Comparison of ENCODE assay signal across 8 mouse cellular contexts in the genomic region with DNA sequence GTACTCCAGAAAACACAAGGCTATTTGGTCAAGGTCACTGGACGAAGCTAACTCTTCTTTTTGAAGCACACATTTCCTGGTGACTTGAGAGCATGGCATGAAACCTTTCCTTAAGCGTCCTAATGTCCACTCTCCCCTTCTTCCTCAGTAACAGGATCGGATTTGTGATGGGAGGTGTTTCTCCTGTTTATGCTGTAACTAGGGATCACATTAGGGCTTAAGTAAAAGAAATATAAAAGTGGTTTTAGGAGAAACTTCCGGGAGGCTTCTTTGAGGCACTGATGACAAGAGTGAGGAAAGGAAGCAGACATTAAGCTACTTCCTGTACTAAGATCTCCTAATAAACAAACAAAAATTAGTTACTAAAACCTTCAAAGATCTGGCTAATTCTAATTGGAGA. TPM values are rescaled to one million over a fixed set of nuclear protein-coding genes. Genes with fewer than 3 reads are reported as not detected.
DNase-seq lines count a peak whose midpoint lies in the region; ATAC-seq and TF ChIP-seq lines count a peak whose summit lies in the region.

No protein-coding gene starts in this region.

- H3K27me3 ChIP-seq in thymus, adult 2 months (ENCODE audit: control insufficient read depth, insufficient read depth, low read length), result no peaks in the 10 kb centered on the region
- H3K27me3 ChIP-seq in forebrain, embryonic 11.5 days (ENCODE audit: control insufficient read depth, insufficient read depth, low read length), result no peaks in the 10 kb centered on the region
- 0 out of 2 replicates have a peak, but pooled peaks cover 3% of the 10 kb centered on the region for H3K27me3 ChIP-seq in intestine, embryonic 16.5 days (replicated peaks; ENCODE audit: control insufficient read depth, insufficient read depth, low read length)
- H3K27me3 ChIP-seq in neural tube, embryonic 14.5 days (ENCODE audit: control insufficient read depth, insufficient read depth, low read length), result no peaks in the 10 kb centered on the region

- H3K36me3 ChIP-seq in thymus, adult 2 months (ENCODE audit: control insufficient read depth, insufficient read depth, low read length), result no peaks in the 10 kb centered on the region
- H3K36me3 ChIP-seq in forebrain, embryonic 11.5 days (ENCODE audit: control insufficient read depth, insufficient read depth, low read length), result no peaks in the 10 kb centered on the region
- no peaks in the 10 kb centered on the region for H3K36me3 ChIP-seq in intestine, embryonic 16.5 days (ENCODE audit: control insufficient read depth, insufficient read depth, low read length)
- no peaks in the 10 kb centered on the region for H3K36me3 ChIP-seq in neural tube, embryonic 14.5 days (ENCODE audit: control insufficient read depth, insufficient read depth, low read length)

- no peaks in the 10 kb centered on the region for H3K9me3 ChIP-seq in forebrain, embryonic 11.5 days (ENCODE audit: control insufficient read depth, low read length)
- no peaks in the 10 kb centered on the region for H3K9me3 ChIP-seq in intestine, embryonic 16.5 days (ENCODE audit: control insufficient read depth, low read length)
- H3K9me3 ChIP-seq in neural tube, embryonic 14.5 days (ENCODE audit: control insufficient read depth, low read length), result no peaks in the 10 kb centered on the region

- no peak for TF ChIP-seq CTCF in thymus, adult 2 months (IDR thresholded peaks at IDR 0.05; ENCODE audit: borderline replicate concordance, control insufficient read depth, extremely low read depth, insufficient read depth, low read length, poor library complexity)

- 3% methylated on average over 4 of the region's 4 CpGs for WGBS in thymus, adult 2 months
- 11% methylated on average over 4 of the region's 4 CpGs for WGBS in forebrain, embryonic 11.5 days
- WGBS in intestine, embryonic 16.5 days, result 2% methylated on average over 4 of the region's 4 CpGs
- WGBS in neural tube, embryonic 14.5 days, result 8% methylated on average over 4 of the region's 4 CpGs

- peak overlapping the region; percentile 80 for H3K9ac ChIP-seq in forebrain, embryonic 11.5 days (ENCODE audit: low read length)
- H3K9ac ChIP-seq in intestine, embryonic 16.5 days (ENCODE audit: low read depth, low read length), result peak overlapping the region; percentile 87
- peak overlapping the region; percentile 74; the same call in 1 of the 2 replicates for H3K9ac ChIP-seq in neural tube, embryonic 14.5 days (replicated peaks; ENCODE audit: low read depth, low read length)

- TF ChIP-seq POLR2A in thymus, adult 2 months (IDR thresholded peaks at IDR 0.05; ENCODE audit: control insufficient read depth, extremely low read depth, insufficient read depth, low read length, poor library complexity), result no peak

- no peak for DNase-seq in thymus, adult 2 months
- no peak for DNase-seq in thymus, adult 18-20 months
- no peak for DNase-seq in forebrain, embryonic 11.5 days (ENCODE audit: low spot score)
- DNase-seq in natural killer cell, adult 2 months (ENCODE audit: low spot score in 2 of 2), result no peak
- no peak for DNase-seq in ovary, postnatal 36 days (ENCODE audit: low spot score)
- DNase-seq in T-cell, adult 2 months (ENCODE audit: low spot score), result no peak

- no peak for ATAC-seq in forebrain, embryonic 11.5 days (replicated peaks; ENCODE audit: low FRiP score)
- ATAC-seq in intestine, embryonic 16.5 days, result peak; percentile 28
- ATAC-seq in neural tube, embryonic 14.5 days (ENCODE audit: low read depth), result no peak

- H3K4me1 ChIP-seq in thymus, adult 2 months (replicated peaks; ENCODE audit: control insufficient read depth, insufficient read depth, low read length), result peaks cover 4% of the 10 kb centered on the region; the same call in 1 of the 2 replicates
- no peaks in the 10 kb centered on the region for H3K4me1 ChIP-seq in forebrain, embryonic 11.5 days (replicated peaks; ENCODE audit: control insufficient read depth, insufficient read depth, low read length)
- H3K4me1 ChIP-seq in intestine, embryonic 16.5 days (ENCODE audit: control insufficient read depth, insufficient read depth, low read length), result peaks cover 6% of the 10 kb centered on the region
- peaks cover 3% of the 10 kb centered on the region; the same call in 1 of the 2 replicates for H3K4me1 ChIP-seq in neural tube, embryonic 14.5 days (ENCODE audit: control insufficient read depth, insufficient read depth, low read length)

- H3K4me3 ChIP-seq in thymus, adult 2 months (ENCODE audit: control insufficient read depth, insufficient read depth, low read length), result peak overlapping the region; percentile 81
- peak overlapping the region; percentile 87 for H3K4me3 ChIP-seq in forebrain, embryonic 11.5 days (ENCODE audit: low read depth, low read length)
- H3K4me3 ChIP-seq in intestine, embryonic 16.5 days (ENCODE audit: low read length), result peak overlapping the region; percentile 83
- peak overlapping the region; percentile 65 for H3K4me3 ChIP-seq in neural tube, embryonic 14.5 days (ENCODE audit: low read depth, low read length)

- H3K27ac ChIP-seq in thymus, adult 2 months (ENCODE audit: control insufficient read depth, insufficient read depth, low read length), result no peak overlapping the region
- H3K27ac ChIP-seq in forebrain, embryonic 11.5 days (ENCODE audit: low read depth, low read length), result no peak overlapping the region
- H3K27ac ChIP-seq in intestine, embryonic 16.5 days (ENCODE audit: low read length), result peak overlapping the region; percentile 79
- H3K27ac ChIP-seq in neural tube, embryonic 14.5 days (ENCODE audit: low read depth, low read length), result no peak overlapping the region

- peak overlapping the region; percentile 66 for H3K4me2 ChIP-seq in forebrain, embryonic 11.5 days (ENCODE audit: low read depth, low read length, severe bottlenecking)
- peak overlapping the region; percentile 87 for H3K4me2 ChIP-seq in intestine, embryonic 16.5 days (ENCODE audit: low read depth, low read length)
- H3K4me2 ChIP-seq in neural tube, embryonic 14.5 days (ENCODE audit: low read depth, low read length), result peak overlapping the region; percentile 89

RNA-seq across cellular contexts. Expression of a gene that starts 0.6 kb away (rescaled TPM):
- 6.1 and 8.0 TPM in 2 replicates for polyA plus RNA-seq in thymus, adult 2 months (2012; rRNA removed)
- polyA plus RNA-seq in forebrain, embryonic 11.5 days (2014; fragmentation: Nextera tagmentation; extraction: Ambion mirVana), result 30.2 and 33.9 TPM in 2 replicates
- 21.9 and 24.0 TPM in 2 replicates for polyA plus RNA-seq in intestine, embryonic 16.5 days (2015; fragmentation: Nextera tagmentation; extraction: Ambion mirVana)
- polyA plus RNA-seq in neural tube, embryonic 14.5 days (2014; fragmentation: Nextera tagmentation; extraction: Ambion mirVana), result 23.5 and 26.2 TPM in 2 replicates

RNA-seq across cellular contexts. Expression of a gene that starts 9.3 kb away (rescaled TPM):
- 18.0 and 23.9 TPM in 2 replicates for polyA plus RNA-seq in thymus, adult 2 months (2012; rRNA removed)
- polyA plus RNA-seq in forebrain, embryonic 11.5 days (2014; fragmentation: Nextera tagmentation; extraction: Ambion mirVana), result 103 and 116 TPM in 2 replicates
- polyA plus RNA-seq in intestine, embryonic 16.5 days (2015; fragmentation: Nextera tagmentation; extraction: Ambion mirVana), result 47.5 and 51.2 TPM in 2 replicates
- 161 and 163 TPM in 2 replicates for polyA plus RNA-seq in neural tube, embryonic 14.5 days (2014; fragmentation: Nextera tagmentation; extraction: Ambion mirVana)

RNA-seq across cellular contexts. Expression of a gene that starts 43.1 kb away (rescaled TPM):
- polyA plus RNA-seq in thymus, adult 2 months (2012; rRNA removed), result 59.0 and 63.6 TPM in 2 replicates
- polyA plus RNA-seq in forebrain, embryonic 11.5 days (2014; fragmentation: Nextera tagmentation; extraction: Ambion mirVana), result 193 and 209 TPM in 2 replicates
- polyA plus RNA-seq in intestine, embryonic 16.5 days (2015; fragmentation: Nextera tagmentation; extraction: Ambion mirVana), result 195 and 204 TPM in 2 replicates
- polyA plus RNA-seq in neural tube, embryonic 14.5 days (2014; fragmentation: Nextera tagmentation; extraction: Ambion mirVana), result 218 and 238 TPM in 2 replicates

RNA-seq across cellular contexts. Expression of a gene that starts 51.4 kb away (rescaled TPM):
- polyA plus RNA-seq in thymus, adult 2 months (2012; rRNA removed), result 1.5 and 3.1 TPM in 2 replicates
- 2.9 and 4.2 TPM in 2 replicates for polyA plus RNA-seq in forebrain, embryonic 11.5 days (2014; fragmentation: Nextera tagmentation; extraction: Ambion mirVana)
- polyA plus RNA-seq in intestine, embryonic 16.5 days (2015; fragmentation: Nextera tagmentation; extraction: Ambion mirVana), result 4.2 and 4.7 TPM in 2 replicates
- polyA plus RNA-seq in neural tube, embryonic 14.5 days (2014; fragmentation: Nextera tagmentation; extraction: Ambion mirVana), result 2.6 and 3.8 TPM in 2 replicates
